Mouse (Mus musculus) midbrain, embryonic 15.5 days (tissue): ENCODE data around the gene Sept8. TPM values are rescaled to one million over a fixed set of nuclear protein-coding genes. Genes with fewer than 3 reads are reported as not detected.

Experiments used
- ATAC-seq: fragments of 200-750 bp; cut with Nextera tagmentation; replicated peaks from 2 replicates; pipeline ENCODE4 v1.8.0; 2017; ENCODE audit warnings: moderate TSS enrichment
- H3K27ac ChIP-seq: fragments of 300-500 bp; sonication (generic); 2 replicates; pipeline ENCODE4 v1.5.1; 2015; ENCODE audit warnings: mild to moderate bottlenecking, inconsistent platforms
- H3K27me3 ChIP-seq: fragments of 300-500 bp; sonication (generic); replicated peaks from 2 replicates; pipeline ENCODE4 v1.6.1; 2015; ENCODE audit warnings: inconsistent platforms
- H3K36me3 ChIP-seq: fragments of 300-500 bp; sonication (generic); replicated peaks from 2 replicates; pipeline ENCODE4 v1.6.1; 2015; ENCODE audit warnings: inconsistent platforms
- H3K4me1 ChIP-seq: fragments of 300-500 bp; sonication (generic); 2 replicates; pipeline ENCODE4 v1.6.1; 2015; ENCODE audit warnings: inconsistent platforms
- H3K4me2 ChIP-seq: fragments of 300-500 bp; sonication (generic); 2 replicates; pipeline ENCODE4 v1.6.1; 2015; ENCODE audit warnings: inconsistent platforms, mild to moderate bottlenecking, moderate library complexity
- H3K4me3 ChIP-seq: fragments of 300-500 bp; sonication (generic); 2 replicates; pipeline ENCODE4 v1.5.1; 2015; ENCODE audit warnings: mild to moderate bottlenecking, inconsistent platforms
- H3K9ac ChIP-seq: fragments of 300-500 bp; sonication (generic); 2 replicates; pipeline ENCODE4 v1.6.1; 2015; ENCODE audit warnings: mild to moderate bottlenecking, inconsistent platforms
- H3K9me3 ChIP-seq: fragments of 300-500 bp; sonication (generic); 2 replicates; pipeline ENCODE4 v1.6.1; 2016; ENCODE audit warnings: inconsistent platforms
- WGBS: fragments of 180-500 bp; shearing (Covaris S2); methylation state at CpG from one replicate; pipeline ENCODE4 v1.1.7; 2015; ENCODE audit warnings: mixed read lengths; 5-methylcytosine and 5-hydroxymethylcytosine counted together
- polyA plus RNA-seq: library from polyadenylated mRNA; unstranded; fragments of >200 nt; fragmentation: Nextera tagmentation; extraction: Ambion mirVana; gene quantifications from 2 replicates; pipeline ENCODE4 v1.2.1, GENCODE M21; 2015

The Sept8 gene
- polyA plus RNA-seq, 1 experiment from 2014 or later = 18.4 TPM

- Histone ChIP-seq H3K36me3 (no peaks in the 10 kb centered on the region), H3K9me3 (no peaks in the 10 kb centered on the region), H3K4me1 (peaks cover 27% of the 10 kb centered on the region), H3K27me3 (peaks cover 66% of the 10 kb centered on the region), H3K4me2 (no peak overlapping the region), H3K4me3 (no peak overlapping the region), H3K27ac (no peak overlapping the region), H3K9ac (no peak overlapping the region)
- no peak for ATAC-seq
- WGBS = 82% methylated on average over 9 of the region's 9 CpGs
These were observed 35.7 kb upstream of the Sept8 start for GRCm38 (mm10) chr11:53483159-53483891.

- peaks cover 47% of the 10 kb centered on the region for H3K27me3 ChIP-seq
These were observed 33.3 kb upstream of the Sept8 start for GRCm38 (mm10) chr11:53485719-53486118.

GRCm38 (mm10) chr11:53486351-53486750, 32.7 kb upstream of the Sept8 start:
- peaks cover 7% of the 10 kb centered on the region for H3K4me1 ChIP-seq
- no peak overlapping the region for H3K27ac ChIP-seq
- no peaks in the 10 kb centered on the region for H3K9me3 ChIP-seq
- H3K27me3 ChIP-seq = peaks cover 42% of the 10 kb centered on the region
- no peak overlapping the region for H3K4me3 ChIP-seq
- H3K36me3 ChIP-seq = no peaks in the 10 kb centered on the region
- no peak overlapping the region for H3K9ac ChIP-seq
- ATAC-seq = no peak; the same call in 1 of the 2 replicates
- WGBS = 69% methylated on average over 3 of the region's 3 CpGs
- H3K4me2 ChIP-seq = no peak overlapping the region

More at GRCm38 (mm10) chr11:53485719-53486118, 33.3 kb upstream of the Sept8 start:
- 45% methylated on average over 3 of the region's 3 CpGs for WGBS
- Histone ChIP-seq H3K9me3 (no peaks in the 10 kb centered on the region), H3K4me3 (no peak overlapping the region), H3K9ac (no peak overlapping the region), H3K36me3 (no peaks in the 10 kb centered on the region), H3K4me1 (peaks cover 7% of the 10 kb centered on the region), H3K27ac (no peak overlapping the region), H3K4me2 (no peak overlapping the region)
- no peak for ATAC-seq

GRCm38 (mm10) chr11:53486822-53487594, 32.0 kb upstream of the Sept8 start:
- H3K27ac ChIP-seq = no peak overlapping the region
- H3K36me3 ChIP-seq = no peaks in the 10 kb centered on the region
- H3K4me2 ChIP-seq = peak overlapping the region; percentile 54
- peaks cover 37% of the 10 kb centered on the region for H3K27me3 ChIP-seq
- ATAC-seq = peak; percentile 54; the same call in 1 of the 2 replicates
- peaks cover 7% of the 10 kb centered on the region for H3K4me1 ChIP-seq
- H3K9ac ChIP-seq = peak overlapping the region; percentile 23; the same call in 1 of the 2 replicates
- no peaks in the 10 kb centered on the region for H3K9me3 ChIP-seq
- peak overlapping the region; percentile 26 for H3K4me3 ChIP-seq
- 12% methylated on average over 27 of the region's 27 CpGs for WGBS

- Histone ChIP-seq H3K4me2 (no peak overlapping the region), H3K9ac (no peak overlapping the region), H3K27me3 (peaks cover 28% of the 10 kb centered on the region), H3K4me1 (peaks cover 7% of the 10 kb centered on the region), H3K9me3 (no peaks in the 10 kb centered on the region), H3K27ac (no peak overlapping the region), H3K36me3 (no peaks in the 10 kb centered on the region), H3K4me3 (no peak overlapping the region)
- no peak for ATAC-seq
- whole genome bisulfite sequencing = 88% methylated on average over 5 of the region's 5 CpGs
These were observed 30.1 kb upstream of the Sept8 start for GRCm38 (mm10) chr11:53489007-53489406.

- Histone ChIP-seq H3K27ac (no peak overlapping the region), H3K4me2 (no peak overlapping the region), H3K9ac (no peak overlapping the region), H3K4me1 (peaks cover 7% of the 10 kb centered on the region), H3K4me3 (no peak overlapping the region), H3K27me3 (peaks cover 28% of the 10 kb centered on the region), H3K9me3 (no peaks in the 10 kb centered on the region), H3K36me3 (no peaks in the 10 kb centered on the region)
- 49% methylated on average over 9 of the region's 9 CpGs for WGBS
- ATAC-seq = no peak
These were observed 29.6 kb upstream of the Sept8 start for GRCm38 (mm10) chr11:53489421-53489820.

GRCm38 (mm10) chr11:53491954-53492401, 27.1 kb upstream of the Sept8 start:
- no peak overlapping the region for H3K9ac ChIP-seq
- H3K27me3 ChIP-seq = peaks cover 12% of the 10 kb centered on the region; the same call in 1 of the 2 replicates
- H3K9me3 ChIP-seq = no peaks in the 10 kb centered on the region
- H3K36me3 ChIP-seq = no peaks in the 10 kb centered on the region
- peaks cover 5% of the 10 kb centered on the region for H3K4me1 ChIP-seq
- H3K4me2 ChIP-seq = no peak overlapping the region
- H3K27ac ChIP-seq = no peak overlapping the region
- ATAC-seq = no peak
- WGBS = 3% methylated on average over 8 of the region's 8 CpGs
- H3K4me3 ChIP-seq = no peak overlapping the region

- no peaks in the 10 kb centered on the region for H3K9me3 ChIP-seq
- H3K36me3 ChIP-seq = no peaks in the 10 kb centered on the region
- no peaks in the 10 kb centered on the region for H3K4me1 ChIP-seq
- no peak overlapping the region for H3K27ac ChIP-seq
- peaks cover 9% of the 10 kb centered on the region; the same call in 1 of the 2 replicates for H3K27me3 ChIP-seq
- no peak overlapping the region for H3K4me2 ChIP-seq
- no peak overlapping the region for H3K4me3 ChIP-seq
- ATAC-seq = no peak
- no peak overlapping the region for H3K9ac ChIP-seq
- 41% methylated on average over 3 of the region's 3 CpGs for WGBS
These were observed 25.7 kb upstream of the Sept8 start for GRCm38 (mm10) chr11:53493243-53493955.

- peaks cover 5% of the 10 kb centered on the region; the same call in 1 of the 2 replicates for H3K27me3 ChIP-seq
- no peaks in the 10 kb centered on the region for H3K9me3 ChIP-seq
- no peaks in the 10 kb centered on the region for H3K4me1 ChIP-seq
- no peak overlapping the region for H3K27ac ChIP-seq
- no peak overlapping the region for H3K4me3 ChIP-seq
- no peak for ATAC-seq
- WGBS = 13% methylated on average over 6 of the region's 6 CpGs
- H3K9ac ChIP-seq = no peak overlapping the region
- no peak overlapping the region for H3K4me2 ChIP-seq
- no peaks in the 10 kb centered on the region for H3K36me3 ChIP-seq
These were observed 23.6 kb upstream of the Sept8 start for GRCm38 (mm10) chr11:53495417-53495816.

- Histone ChIP-seq H3K4me1 (no peaks in the 10 kb centered on the region), H3K9ac (no peak overlapping the region), H3K27ac (no peak overlapping the region), H3K36me3 (no peaks in the 10 kb centered on the region), H3K27me3 (peaks cover 5% of the 10 kb centered on the region; the same call in 1 of the 2 replicates), H3K4me2 (no peak overlapping the region), H3K9me3 (no peaks in the 10 kb centered on the region), H3K4me3 (no peak overlapping the region)
- no peak for ATAC-seq
- WGBS = 71% methylated on average over 6 of the region's 6 CpGs
These were observed 22.1 kb upstream of the Sept8 start for GRCm38 (mm10) chr11:53496946-53497345.

- no peaks in the 10 kb centered on the region for H3K4me1 ChIP-seq
- no peak overlapping the region for H3K4me3 ChIP-seq
- no peak for ATAC-seq
- H3K9ac ChIP-seq = no peak overlapping the region
- peaks cover 5% of the 10 kb centered on the region for H3K27me3 ChIP-seq
- H3K27ac ChIP-seq = no peak overlapping the region
- H3K9me3 ChIP-seq = no peaks in the 10 kb centered on the region
- no peak overlapping the region for H3K4me2 ChIP-seq
- 9% methylated on average over 11 of the region's 11 CpGs for WGBS
- no peaks in the 10 kb centered on the region for H3K36me3 ChIP-seq
These were observed 18.5 kb upstream of the Sept8 start for GRCm38 (mm10) chr11:53500569-53500968.
